Mouse (Mus musculus) forebrain, embryonic 10.5 days (tissue): Measurements from ENCODE around the gene Mrps7. TPM values are rescaled to one million over a fixed set of nuclear protein-coding genes. Genes with fewer than 3 reads are reported as not detected.

Source experiments
- DNase-seq: peaks from one replicate; pipeline ENCODE4 v3.0.0-alpha.2; 2017; ENCODE audit warnings: low spot score; ENCODE audit errors: extremely low spot score
- H3K27ac ChIP-seq: fragments of 300-500 bp; sonication (generic); 2 replicates; pipeline ENCODE4 v1.5.1; 2016; ENCODE audit warnings: mild to moderate bottlenecking
- H3K27me3 ChIP-seq: fragments of 300-500 bp; sonication (generic); 2 replicates; pipeline ENCODE4 v1.6.1; 2016; ENCODE audit warnings: mild to moderate bottlenecking; ENCODE audit not compliant: poor library complexity, severe bottlenecking
- H3K36me3 ChIP-seq: fragments of 300-500 bp; sonication (generic); replicated peaks from 2 replicates; pipeline ENCODE4 v1.6.1; 2016; ENCODE audit warnings: mild to moderate bottlenecking, moderate library complexity
- H3K4me1 ChIP-seq: fragments of 300-500 bp; sonication (generic); 2 replicates; pipeline ENCODE4 v1.6.1; 2016
- H3K4me3 ChIP-seq: fragments of 300-500 bp; sonication (generic); 2 replicates; pipeline ENCODE4 v1.5.1; 2016; ENCODE audit warnings: mild to moderate bottlenecking, moderate library complexity
- H3K9me3 ChIP-seq: fragments of 300-500 bp; sonication (generic); 2 replicates; pipeline ENCODE4 v1.6.1; 2016; ENCODE audit warnings: mild to moderate bottlenecking, moderate library complexity
- WGBS: fragments of 180-500 bp; shearing (Covaris S2); methylation state at CpG from one replicate; pipeline ENCODE4 v1.1.7; 2016; 5-methylcytosine and 5-hydroxymethylcytosine counted together
- polyA plus RNA-seq: library from polyadenylated mRNA; unstranded; fragments of >200 nt; fragmentation: Nextera tagmentation; extraction: Ambion mirVana; gene quantifications from 2 replicates; pipeline ENCODE4 v1.2.1, GENCODE M21; 2016

Gene Mrps7
- polyA plus RNA-seq, 1 experiment from 2014 or later: 106 TPM

GRCm38 (mm10) chr11:115651680-115652079 is 48.0 kb downstream of the Mrps7 start:
- H3K9me3 ChIP-seq: no peaks in the 10 kb centered on the region
- H3K4me1 ChIP-seq: 0 out of 2 replicates have a peak, but pooled peaks cover 5% of the 10 kb centered on the region
- no peaks in the 10 kb centered on the region for H3K27me3 ChIP-seq
- H3K36me3 ChIP-seq: peaks cover 65% of the 10 kb centered on the region
- no peak for DNase-seq
- H3K27ac ChIP-seq: no peak overlapping the region
- no peak overlapping the region for H3K4me3 ChIP-seq
- WGBS: 91% methylated on average over 3 of the region's 3 CpGs

DNA sequence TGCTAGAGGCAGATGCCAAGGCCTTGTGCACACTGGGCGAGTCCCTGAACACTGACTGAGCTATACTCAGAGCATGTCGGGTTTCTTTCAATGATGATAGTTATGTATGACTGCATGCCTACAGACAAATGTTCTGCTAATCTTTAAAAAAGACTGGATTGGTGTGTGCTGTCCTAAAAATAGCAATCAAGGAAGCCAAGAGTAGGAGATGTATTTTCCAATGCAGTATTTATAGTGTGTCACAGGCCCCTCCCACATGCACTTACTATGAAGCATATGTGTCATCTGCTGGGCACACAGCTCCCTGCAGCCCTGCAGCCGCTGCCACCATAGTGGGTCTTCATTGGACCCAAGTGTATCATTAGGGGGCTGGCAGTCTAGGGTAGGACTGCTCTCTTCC is 49.5 kb downstream of the Mrps7 start:
- 89% methylated on average over 3 of the region's 3 CpGs for WGBS

DNA sequence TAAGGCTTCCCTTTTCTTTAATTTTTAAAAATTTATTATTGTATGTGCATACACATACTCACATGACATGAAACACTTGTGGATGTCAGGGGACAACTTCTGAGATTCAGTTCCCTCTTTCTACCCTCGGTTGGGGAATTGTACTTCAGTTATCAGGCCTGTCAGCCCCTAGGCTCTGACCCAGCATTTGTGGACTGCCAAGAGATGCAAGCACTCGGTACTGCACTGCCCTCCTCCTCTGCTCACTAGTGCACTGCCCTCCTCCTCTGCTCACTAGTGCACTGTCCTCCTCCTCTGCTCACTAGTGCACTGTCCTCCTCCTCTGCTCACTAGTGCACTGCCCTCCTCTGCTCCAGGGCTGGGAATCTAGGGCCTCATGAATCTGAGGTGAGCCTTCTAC is 50.4 kb downstream of the Mrps7 start:
- no peaks in the 10 kb centered on the region for H3K9me3 ChIP-seq
- peaks cover 46% of the 10 kb centered on the region for H3K36me3 ChIP-seq
- no peaks in the 10 kb centered on the region for H3K27me3 ChIP-seq
- no peak for DNase-seq
- H3K4me3 ChIP-seq: no peak overlapping the region
- WGBS: 90% methylated on average over 2 of the region's 2 CpGs
- 0 out of 2 replicates have a peak, but pooled peaks cover 5% of the 10 kb centered on the region for H3K4me1 ChIP-seq
- no peak overlapping the region for H3K27ac ChIP-seq

More for the DNA sequence above, 49.5 kb downstream of the Mrps7 start:
- Histone ChIP-seq H3K4me1 (0 out of 2 replicates have a peak, but pooled peaks cover 5% of the 10 kb centered on the region), H3K9me3 (no peaks in the 10 kb centered on the region), H3K27ac (no peak overlapping the region), H3K4me3 (no peak overlapping the region), H3K27me3 (no peaks in the 10 kb centered on the region), H3K36me3 (peaks cover 54% of the 10 kb centered on the region)
- DNase-seq: no peak

Other genes starting within 250 kb of the Mrps7 start
- 16.2 and 18.2 TPM in 2 replicates for gene Hid1, start 236.2 kb upstream of the Mrps7 start, polyA plus RNA-seq
- gene Cdr2l, start 222.0 kb upstream of the Mrps7 start, polyA plus RNA-seq: 21.1 and 21.8 TPM in 2 replicates
- gene Mrpl58, start 200.2 kb upstream of the Mrps7 start, polyA plus RNA-seq: 275 and 277 TPM in 2 replicates
- 877 and 886 TPM in 2 replicates for gene Atp5h, start 184.0 kb upstream of the Mrps7 start, polyA plus RNA-seq
- gene Kctd2, start 183.8 kb upstream of the Mrps7 start, polyA plus RNA-seq: 8.9 and 10.3 TPM in 2 replicates
- 0.15 and 0.19 TPM in 2 replicates for gene Trim80, start 163.4 kb upstream of the Mrps7 start, polyA plus RNA-seq
- gene Slc16a5, start 141.5 kb upstream of the Mrps7 start, polyA plus RNA-seq: 0.19 and 0.20 TPM in 2 replicates
- 8.1 and 8.2 TPM in 2 replicates for gene Armc7, start 128.3 kb upstream of the Mrps7 start, polyA plus RNA-seq
- 93.2 and 94.5 TPM in 2 replicates for gene Nt5c, start 112.1 kb upstream of the Mrps7 start, polyA plus RNA-seq
- gene Jpt1, start 89.5 kb upstream of the Mrps7 start, polyA plus RNA-seq: 719 and 771 TPM in 2 replicates
- gene Sumo2, start 67.6 kb upstream of the Mrps7 start, polyA plus RNA-seq: 1,497 and 1,498 TPM in 2 replicates
- 281 and 299 TPM in 2 replicates for gene Nup85, start 39.5 kb upstream of the Mrps7 start, polyA plus RNA-seq
- 29.6 and 35.0 TPM in 2 replicates for gene Gga3, start 126 bp downstream of the Mrps7 start, polyA plus RNA-seq
- 20.3 and 23.8 TPM in 2 replicates for gene Mif4gd, start 9.0 kb downstream of the Mrps7 start, polyA plus RNA-seq
- gene Slc25a19, start 24.4 kb downstream of the Mrps7 start, polyA plus RNA-seq: 25.6 and 26.2 TPM in 2 replicates
- gene Grb2, start 104.7 kb downstream of the Mrps7 start, polyA plus RNA-seq: 74.4 and 79.6 TPM in 2 replicates
- 36.8 and 38.1 TPM in 2 replicates for gene Tmem94, start 161.5 kb downstream of the Mrps7 start, polyA plus RNA-seq
- 18.3 and 19.2 TPM in 2 replicates for gene Caskin2, start 209.7 kb downstream of the Mrps7 start, polyA plus RNA-seq
- gene Tsen54, start 210.8 kb downstream of the Mrps7 start, polyA plus RNA-seq: 34.7 and 41.0 TPM in 2 replicates
- gene Llgl2, start 220.1 kb downstream of the Mrps7 start, polyA plus RNA-seq: 7.5 and 7.6 TPM in 2 replicates